Mouse (Mus musculus) limb, embryonic 15.5 days (tissue): ENCODE results near the gene Rspo1. TPM values are rescaled to one million over a fixed set of nuclear protein-coding genes. Genes with fewer than 3 reads are reported as not detected.
"Not testable (repeated sequence)": the region's sequence is repeated elsewhere in the genome, so short reads cannot be mapped to it uniquely, and the experiment has no call there.

ENCODE experiments used
- ATAC-seq: fragments of 200-750 bp; cut with Nextera tagmentation; 2 replicates; pipeline ENCODE4 v1.8.0; 2017; ENCODE audit warnings: low read depth, moderate TSS enrichment; ENCODE audit not compliant: insufficient number of reproducible peaks, low FRiP score, low TSS enrichment
- H3K27ac ChIP-seq: fragments of 300-500 bp; sonication (generic); 2 replicates; pipeline ENCODE4 v1.5.1; 2015; ENCODE audit warnings: moderate library complexity, mild to moderate bottlenecking, inconsistent platforms
- H3K27me3 ChIP-seq: fragments of 300-500 bp; sonication (generic); 2 replicates; pipeline ENCODE4 v1.6.1; 2015; ENCODE audit warnings: inconsistent platforms
- H3K36me3 ChIP-seq: fragments of 300-500 bp; sonication (generic); 2 replicates; pipeline ENCODE4 v1.6.1; 2015; ENCODE audit warnings: inconsistent platforms
- H3K4me1 ChIP-seq: fragments of 300-500 bp; sonication (generic); 2 replicates; pipeline ENCODE4 v1.6.1; 2015; ENCODE audit warnings: inconsistent platforms
- H3K4me2 ChIP-seq: fragments of 300-500 bp; sonication (generic); 2 replicates; pipeline ENCODE4 v1.6.1; 2015; ENCODE audit warnings: mild to moderate bottlenecking, inconsistent platforms
- H3K4me3 ChIP-seq: fragments of 300-500 bp; sonication (generic); 2 replicates; pipeline ENCODE4 v1.5.1; 2015; ENCODE audit warnings: mild to moderate bottlenecking, inconsistent platforms
- H3K9ac ChIP-seq: fragments of 300-500 bp; sonication (generic); 2 replicates; pipeline ENCODE4 v1.6.1; 2015; ENCODE audit warnings: inconsistent platforms
- H3K9me3 ChIP-seq: fragments of 300-500 bp; sonication (generic); 2 replicates; pipeline ENCODE4 v1.6.1; 2016; ENCODE audit warnings: inconsistent platforms
- WGBS: fragments of 180-500 bp; shearing (Covaris S2); methylation state at CpG from one replicate; pipeline ENCODE4 v1.1.7; 2015; 5-methylcytosine and 5-hydroxymethylcytosine counted together
- polyA plus RNA-seq: library from polyadenylated mRNA; unstranded; fragments of >200 nt; fragmentation: Nextera tagmentation; extraction: Ambion mirVana; gene quantifications from 2 replicates; pipeline ENCODE4 v1.2.1, GENCODE M21; 2015

Gene Rspo1
- 1.7 and 2.4 TPM in 2 replicates for polyA plus RNA-seq

DNA sequence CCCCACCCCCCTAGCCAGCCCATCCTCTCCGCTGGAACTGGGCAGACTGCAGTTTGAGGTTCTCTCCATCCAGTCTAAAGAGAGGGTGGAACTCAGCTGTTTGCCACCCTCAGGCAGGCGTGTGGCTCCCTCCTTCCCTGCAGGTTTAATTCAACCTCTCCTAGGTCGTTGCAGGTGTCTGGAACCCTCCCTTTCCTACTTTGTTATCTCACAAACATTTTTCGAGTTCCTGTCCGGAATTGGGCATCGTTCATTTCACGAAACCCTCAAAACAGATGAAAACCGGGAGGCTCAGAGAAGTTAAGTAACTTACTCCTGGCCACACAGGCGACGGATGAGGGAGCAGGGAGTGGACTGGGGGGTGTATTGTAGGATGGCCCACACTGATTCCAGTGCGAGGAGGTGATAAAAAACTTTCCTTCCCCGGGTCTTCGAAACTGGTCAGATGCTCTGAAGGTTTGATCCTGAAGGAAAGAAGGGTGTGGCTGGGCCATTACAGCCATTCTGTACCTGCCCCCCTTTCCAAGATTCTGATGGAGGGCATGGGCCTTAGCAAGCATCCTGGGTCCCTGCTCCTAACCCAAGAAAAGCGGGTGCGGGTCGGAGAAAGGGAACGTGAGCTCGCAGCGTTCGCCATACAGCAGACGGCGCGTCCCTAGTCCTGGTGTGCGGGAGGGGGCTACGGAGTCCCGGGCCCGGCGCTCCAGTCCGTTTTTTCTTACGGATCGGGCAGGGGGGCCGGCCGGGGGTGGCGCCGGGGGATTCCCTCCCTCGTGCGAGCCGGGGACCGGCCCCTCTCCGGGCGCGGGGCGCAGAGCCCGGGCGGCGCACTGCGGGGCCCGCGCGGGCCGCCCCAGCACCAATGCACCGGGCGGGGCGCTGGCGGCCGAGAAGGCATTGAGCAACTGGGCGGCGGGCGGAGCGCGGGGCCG is at the start of gene Rspo1:
Rspo1 (plus strand) TSS at position 760 of the 932 bp plus-strand sequence.
- Histone ChIP-seq H3K27me3 (peaks cover 100% of the 10 kb centered on the region), H3K9ac (peak within 1 kb of the TSS; percentile 23), H3K27ac (no peak within 1 kb of the TSS), H3K9me3 (no peaks in the 10 kb centered on the region), H3K36me3 (no peaks in the 10 kb centered on the region), H3K4me1 (peaks cover 31% of the 10 kb centered on the region), H3K4me3 (peak within 1 kb of the TSS; percentile 48), H3K4me2 (peak within 1 kb of the TSS; percentile 81)
- WGBS = under 1% methylated on average over 54 of the region's 62 CpGs
- no peak for ATAC-seq

DNA sequence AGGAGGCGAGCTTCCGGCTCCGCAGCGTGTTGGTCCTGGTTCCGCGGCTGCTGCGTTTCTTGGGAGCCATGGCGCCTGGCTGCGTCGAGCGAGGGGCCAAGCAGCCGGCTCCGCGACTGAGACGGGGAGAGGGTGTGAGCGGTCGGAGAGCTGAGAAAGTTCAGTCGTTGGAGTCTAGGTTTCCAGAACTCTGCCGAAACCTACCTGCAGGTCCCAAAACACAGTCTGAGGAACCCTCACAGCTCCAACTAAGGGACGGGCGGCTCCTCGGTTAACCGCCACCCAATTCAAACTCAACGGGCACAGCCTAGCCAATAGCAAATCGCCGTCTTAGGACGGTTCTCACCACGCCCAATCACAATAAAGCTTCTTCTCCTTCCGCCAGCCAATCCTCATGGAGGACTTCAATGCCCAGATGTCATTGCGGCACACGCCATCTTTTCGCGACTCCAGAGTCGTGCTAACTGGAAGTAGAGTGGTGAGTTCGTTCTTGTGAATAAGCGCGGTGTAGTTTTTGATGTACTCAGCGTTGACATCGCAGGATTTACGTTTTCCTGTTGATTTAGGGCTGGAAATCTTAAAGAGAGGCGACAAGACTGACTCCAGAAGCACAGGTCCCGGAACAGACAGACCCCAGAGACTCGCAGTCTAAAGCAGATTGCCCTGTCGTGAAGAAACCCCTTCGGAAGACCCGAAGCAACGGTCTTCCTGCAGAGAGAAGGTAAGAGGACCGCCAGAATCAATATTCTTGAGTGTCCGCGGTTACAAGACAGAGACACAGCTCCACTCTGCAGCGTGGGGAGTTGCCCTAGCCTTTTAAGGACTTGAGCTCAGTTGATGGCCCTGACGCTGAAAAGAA is 49.4 kb upstream of the Rspo1 start, which contains the start of gene 9930104L06Rik:
9930104L06Rik (plus strand) TSS at position 436 of the 859 bp plus-strand sequence.
- ATAC-seq = peak; percentile 98
- Histone ChIP-seq H3K27me3 (no peaks in the 10 kb centered on the region), H3K4me1 (peaks cover 26% of the 10 kb centered on the region), H3K4me2 (peak within 1 kb of the TSS; percentile 89), H3K27ac (peak within 1 kb of the TSS; percentile 50; the same call in 1 of the 2 replicates), H3K9ac (peak within 1 kb of the TSS; percentile 71), H3K9me3 (no peaks in the 10 kb centered on the region), H3K4me3 (peak within 1 kb of the TSS; percentile 90), H3K36me3 (peaks cover 33% of the 10 kb centered on the region)
- under 1% methylated on average over 52 of the region's 52 CpGs for WGBS

DNA sequence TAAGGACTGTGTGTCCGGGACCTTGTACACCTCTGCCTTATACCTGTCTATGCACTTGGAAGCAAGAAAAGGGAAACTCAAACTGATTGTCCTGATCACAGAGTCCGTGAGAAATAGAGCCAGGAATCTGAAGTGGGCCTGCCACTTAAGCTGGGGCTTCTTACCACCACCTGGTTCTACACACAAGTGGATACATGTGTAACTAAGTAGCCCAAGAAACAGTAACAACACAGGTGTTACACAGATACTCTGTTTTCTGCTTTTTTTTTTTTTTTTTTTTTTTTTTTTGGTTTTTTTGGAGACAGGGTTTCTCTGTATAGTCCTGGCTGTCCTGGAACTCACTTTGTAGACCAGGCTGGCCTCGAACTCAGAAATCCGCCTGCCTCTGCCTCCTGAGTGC is 47.0 kb upstream of the Rspo1 start, which contains the start of gene Cdca8:
Cdca8 (minus strand) TSS at position 101 of the 400 bp plus-strand sequence.
- H3K4me3 ChIP-seq, H3K27ac ChIP-seq, H3K4me2 ChIP-seq, H3K27me3 ChIP-seq, H3K9me3 ChIP-seq, H3K9ac ChIP-seq, ATAC-seq: not testable (repeated sequence)
- 89% methylated on average over 4 of the region's 4 CpGs for WGBS
- Histone ChIP-seq H3K36me3 (peaks cover 42% of the 10 kb centered on the region), H3K4me1 (peaks cover 26% of the 10 kb centered on the region)

DNA sequence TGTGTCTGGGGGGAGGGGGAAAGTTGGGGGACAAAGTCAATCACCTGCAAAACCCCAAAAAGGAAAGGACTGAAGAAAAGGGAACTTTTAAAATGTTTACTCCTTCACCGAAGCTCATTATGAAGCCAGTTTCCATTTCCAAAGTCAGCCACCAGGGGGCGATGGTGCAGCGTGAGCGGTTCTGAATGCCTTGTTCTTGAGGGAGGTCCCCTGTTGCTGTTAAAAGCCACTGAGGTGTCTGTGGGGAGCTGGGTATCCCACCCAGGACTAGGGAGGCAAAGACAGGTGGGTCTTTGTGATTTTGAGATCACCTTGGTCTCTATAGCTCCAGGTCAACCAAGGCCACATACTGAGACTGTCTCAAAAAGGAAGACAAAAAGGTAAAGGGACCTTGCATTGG is 43.2 kb upstream of the Rspo1 start:
- Histone ChIP-seq H3K27me3 (peaks cover 9% of the 10 kb centered on the region; the same call in 1 of the 2 replicates), H3K4me1 (0 out of 2 replicates have a peak, but pooled peaks cover 4% of the 10 kb centered on the region), H3K27ac (no peak overlapping the region), H3K4me2 (no peak overlapping the region), H3K9ac (no peak overlapping the region), H3K4me3 (no peak overlapping the region), H3K36me3 (peaks cover 44% of the 10 kb centered on the region), H3K9me3 (no peaks in the 10 kb centered on the region)
- WGBS = 7% methylated on average over 4 of the region's 4 CpGs
- no peak for ATAC-seq

DNA sequence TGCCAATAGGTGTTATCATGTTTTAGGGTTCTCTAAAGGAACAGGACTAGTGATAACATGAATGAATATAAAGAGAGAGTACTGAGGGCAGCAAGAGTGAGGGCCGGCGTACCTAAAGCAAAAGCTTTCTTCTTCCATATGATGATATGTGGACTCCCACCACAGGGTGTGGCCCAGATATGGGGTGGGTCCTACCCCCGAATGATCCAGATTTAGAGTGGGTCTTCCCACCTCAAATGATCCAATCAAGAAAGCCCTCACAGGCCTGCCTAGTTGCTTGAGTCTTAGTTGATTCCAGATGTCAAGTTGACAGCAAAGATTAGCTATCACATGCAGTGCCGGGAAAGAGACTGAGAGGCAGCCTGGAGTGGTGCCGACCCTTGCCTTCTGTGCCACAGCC is 42.4 kb upstream of the Rspo1 start:
- WGBS = 63% methylated on average over 5 of the region's 5 CpGs
- Histone ChIP-seq H3K9me3 (no peaks in the 10 kb centered on the region), H3K4me3 (no peak overlapping the region), H3K4me1 (no peaks in the 10 kb centered on the region), H3K4me2 (no peak overlapping the region), H3K9ac (no peak overlapping the region), H3K27me3 (peaks cover 17% of the 10 kb centered on the region; the same call in 1 of the 2 replicates), H3K36me3 (peaks cover 36% of the 10 kb centered on the region), H3K27ac (no peak overlapping the region)
- no peak for ATAC-seq

DNA sequence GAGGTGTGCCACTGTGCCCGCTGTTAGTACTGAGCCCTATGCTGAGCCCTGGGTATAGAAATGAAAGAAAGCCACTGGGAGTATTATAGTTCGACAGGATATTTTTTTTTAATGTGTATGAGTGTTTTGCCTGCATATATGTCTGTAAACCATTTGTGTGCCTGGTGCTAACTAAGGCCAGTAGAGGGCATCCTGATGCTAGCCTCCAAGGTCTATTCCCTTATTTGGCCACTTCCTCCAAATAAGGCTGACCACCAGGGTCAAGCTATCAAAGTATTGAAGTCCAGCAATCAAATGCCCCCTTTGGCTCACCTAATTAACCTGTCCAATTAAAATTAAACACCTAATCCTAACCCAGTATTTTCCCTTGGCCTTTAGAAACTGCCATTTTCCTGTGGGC is 41.3 kb upstream of the Rspo1 start:
- no peak overlapping the region for H3K4me3 ChIP-seq
- H3K27ac ChIP-seq = no peak overlapping the region
- no peak overlapping the region for H3K4me2 ChIP-seq
- no peaks in the 10 kb centered on the region for H3K9me3 ChIP-seq
- H3K9ac ChIP-seq = no peak overlapping the region
- 73% methylated on average over 2 of the region's 2 CpGs for WGBS
- peaks cover 23% of the 10 kb centered on the region; the same call in 1 of the 2 replicates for H3K27me3 ChIP-seq
- H3K4me1 ChIP-seq = peaks cover 5% of the 10 kb centered on the region; the same call in 1 of the 2 replicates
- H3K36me3 ChIP-seq = peaks cover 27% of the 10 kb centered on the region
- no peak for ATAC-seq

DNA sequence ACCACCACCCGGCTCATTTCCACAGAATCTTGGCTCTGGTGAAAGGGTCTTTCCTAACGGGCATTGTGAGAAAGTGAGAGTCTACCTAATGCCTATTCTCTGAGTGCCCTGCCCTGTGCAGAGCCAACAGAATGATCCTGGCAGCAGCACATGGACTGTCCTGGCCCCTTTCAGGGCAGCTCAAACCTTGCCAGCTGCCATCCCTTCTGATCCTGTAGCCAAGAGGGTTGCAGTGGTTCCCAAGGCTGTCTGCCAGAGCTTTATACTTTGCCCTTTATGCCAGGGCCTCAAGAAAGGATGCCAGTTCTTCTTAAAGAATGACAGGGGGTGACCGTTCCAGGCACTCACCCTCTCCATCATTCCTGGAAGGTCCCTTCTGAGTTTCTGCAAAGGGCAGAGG is 36.7 kb upstream of the Rspo1 start:
- Histone ChIP-seq H3K4me2 (no peak overlapping the region), H3K4me1 (peaks cover 19% of the 10 kb centered on the region), H3K27ac (no peak overlapping the region), H3K9ac (no peak overlapping the region), H3K9me3 (no peaks in the 10 kb centered on the region), H3K27me3 (peaks cover 52% of the 10 kb centered on the region), H3K36me3 (peaks cover 2% of the 10 kb centered on the region; the same call in 1 of the 2 replicates), H3K4me3 (no peak overlapping the region)
- no peak for ATAC-seq
- WGBS = 62% methylated on average over 3 of the region's 3 CpGs

DNA sequence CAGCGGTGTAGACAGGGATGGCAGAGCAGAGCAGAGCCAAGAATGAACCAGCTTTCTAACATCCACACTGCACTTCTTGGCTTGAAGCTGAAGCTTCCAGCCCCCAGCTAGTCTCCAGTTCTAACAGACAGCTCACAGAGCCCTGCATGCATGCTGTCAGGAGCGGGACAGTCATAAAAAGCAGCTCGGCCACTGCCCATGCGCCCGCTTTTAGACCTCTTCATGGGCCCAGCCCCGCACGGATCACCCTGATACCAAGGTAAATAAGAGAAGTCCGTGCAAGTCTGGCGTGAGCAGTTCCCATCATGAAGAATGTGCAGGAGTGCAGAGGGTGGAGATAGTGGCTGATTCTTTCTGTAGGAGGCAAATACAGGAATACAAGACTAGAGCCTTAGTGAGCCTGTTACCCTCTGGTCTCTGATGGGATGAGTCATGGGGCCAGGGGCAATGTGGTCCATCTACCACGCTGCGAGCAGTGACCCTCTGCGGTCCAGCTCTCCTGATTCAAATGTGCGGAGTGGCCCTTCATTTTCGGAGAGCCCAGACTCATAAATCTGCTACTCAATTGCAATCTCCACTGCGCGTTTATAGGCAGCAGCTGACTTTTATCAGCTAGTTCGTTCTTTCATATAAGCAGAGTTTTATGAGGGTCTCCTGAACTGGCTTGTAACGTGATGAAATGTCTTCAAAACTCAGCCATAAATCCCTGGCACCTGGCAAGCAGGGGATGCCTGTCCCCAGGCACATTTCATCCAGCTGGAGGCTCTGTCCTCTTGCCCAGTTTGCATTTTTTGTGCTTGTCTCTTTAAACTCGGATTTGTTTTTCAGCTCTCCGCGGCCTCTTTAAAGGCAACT is 35.8 kb upstream of the Rspo1 start:
- Histone ChIP-seq H3K4me1 (peaks cover 19% of the 10 kb centered on the region), H3K36me3 (peaks cover 2% of the 10 kb centered on the region; the same call in 1 of the 2 replicates), H3K27me3 (peaks cover 59% of the 10 kb centered on the region), H3K27ac (peak overlapping the region; percentile 47; the same call in 1 of the 2 replicates), H3K9ac (0 out of 2 replicates have a peak overlapping the region, but pooled peaks have one; percentile 15), H3K4me3 (no peak overlapping the region), H3K4me2 (no peak overlapping the region), H3K9me3 (no peaks in the 10 kb centered on the region)
- ATAC-seq = no peak
- WGBS = 21% methylated on average over 21 of the region's 21 CpGs

DNA sequence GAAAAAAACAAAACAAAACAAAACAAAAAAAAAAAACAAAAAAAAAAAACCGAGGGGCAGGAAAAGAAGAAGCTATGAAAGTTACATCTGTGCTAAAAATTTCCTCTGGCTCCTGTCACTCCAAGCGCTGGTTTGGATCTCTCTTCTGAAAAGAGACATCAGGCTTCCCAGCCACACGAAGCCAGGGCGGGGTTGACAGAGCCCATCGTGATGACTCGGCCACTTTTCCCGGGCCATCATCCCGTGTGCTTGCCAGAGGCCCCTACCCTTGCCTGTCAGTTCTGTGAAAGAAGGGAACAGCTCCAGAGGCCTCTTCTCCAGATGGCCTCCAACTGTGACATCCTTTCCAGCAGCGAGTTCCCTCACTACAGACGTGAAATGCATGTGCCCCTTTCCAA is 35.2 kb upstream of the Rspo1 start:
- ATAC-seq = no peak
- 16% methylated on average over 10 of the region's 10 CpGs for WGBS
- H3K9me3 ChIP-seq = no peaks in the 10 kb centered on the region
- no peak overlapping the region for H3K27ac ChIP-seq
- 0 out of 2 replicates have a peak overlapping the region, but pooled peaks have one; percentile 7 for H3K4me2 ChIP-seq
- peaks cover 19% of the 10 kb centered on the region for H3K4me1 ChIP-seq
- peaks cover 59% of the 10 kb centered on the region for H3K27me3 ChIP-seq
- no peak overlapping the region for H3K9ac ChIP-seq
- H3K4me3 ChIP-seq = no peak overlapping the region
- peaks cover 2% of the 10 kb centered on the region; the same call in 1 of the 2 replicates for H3K36me3 ChIP-seq

DNA sequence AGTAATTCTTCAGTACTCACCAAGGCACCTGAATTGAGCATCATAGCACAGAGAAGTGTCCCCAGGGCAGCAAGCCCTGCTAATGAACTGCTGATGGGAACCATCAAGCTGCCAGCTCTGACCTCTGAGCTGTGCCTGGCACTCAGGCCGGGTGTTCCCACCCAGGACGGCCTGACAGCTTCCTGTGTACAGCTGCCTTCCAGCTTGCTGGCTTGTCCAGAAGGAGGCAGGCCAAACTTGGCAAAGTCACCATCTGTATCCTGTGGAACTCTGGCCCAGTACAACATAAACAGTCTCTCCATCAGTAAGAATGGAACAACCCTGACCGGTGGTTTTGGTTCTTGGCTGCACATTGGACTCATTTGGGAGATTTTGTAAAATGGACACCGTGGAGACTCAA is 32.7 kb upstream of the Rspo1 start:
- peaks cover 53% of the 10 kb centered on the region for H3K27me3 ChIP-seq
- H3K9me3 ChIP-seq = no peaks in the 10 kb centered on the region
- ATAC-seq = no peak
- H3K9ac ChIP-seq = no peak overlapping the region
- H3K4me2 ChIP-seq = no peak overlapping the region
- no peaks in the 10 kb centered on the region for H3K36me3 ChIP-seq
- no peak overlapping the region for H3K27ac ChIP-seq
- 53% methylated on average over 4 of the region's 4 CpGs for WGBS
- no peak overlapping the region for H3K4me3 ChIP-seq
- H3K4me1 ChIP-seq = peaks cover 19% of the 10 kb centered on the region

DNA sequence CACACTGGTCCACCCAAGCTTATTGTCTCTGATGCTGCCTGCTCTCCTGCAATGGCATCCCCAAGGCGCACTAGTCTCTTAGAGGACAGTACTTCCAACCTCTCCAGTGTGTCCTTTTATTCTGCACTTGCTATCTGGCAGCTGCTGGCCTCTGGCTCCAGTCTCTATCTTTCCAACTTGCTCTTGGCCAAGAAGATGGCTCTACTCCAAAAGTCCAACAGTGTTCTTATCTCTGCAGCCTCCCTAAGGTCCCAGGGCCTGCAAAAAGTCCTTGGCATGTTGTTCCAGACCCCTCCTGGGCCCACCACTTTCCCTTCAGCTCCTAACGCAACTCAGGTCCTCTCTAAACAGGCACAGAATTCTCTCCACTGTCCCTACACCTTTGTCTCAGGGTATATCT is 28.9 kb upstream of the Rspo1 start:
- H3K4me3 ChIP-seq = no peak overlapping the region
- H3K4me2 ChIP-seq = no peak overlapping the region
- no peaks in the 10 kb centered on the region for H3K9me3 ChIP-seq
- H3K27me3 ChIP-seq = peaks cover 36% of the 10 kb centered on the region
- no peak overlapping the region for H3K9ac ChIP-seq
- no peak overlapping the region for H3K27ac ChIP-seq
- no peaks in the 10 kb centered on the region for H3K36me3 ChIP-seq
- H3K4me1 ChIP-seq = no peaks in the 10 kb centered on the region
- ATAC-seq = no peak
- WGBS = 82% methylated on average over 2 of the region's 2 CpGs
